Mouse (Mus musculus) erythroblast, embryonic 14.5 days (primary cell): ENCODE data around the gene Armc6.

ENCODE experiments used
- GATA1 ChIP-seq: IDR thresholded peaks from 2 replicates; pipeline ENCODE4 v1.6.1; 2012; ENCODE audit warnings: low read length, inconsistent platforms, mixed read lengths
- TAL1 ChIP-seq: IDR thresholded peaks from 3 replicates; pipeline ENCODE4 v1.6.1; 2012; ENCODE audit warnings: low read length, inconsistent platforms, mixed read lengths

DNA sequence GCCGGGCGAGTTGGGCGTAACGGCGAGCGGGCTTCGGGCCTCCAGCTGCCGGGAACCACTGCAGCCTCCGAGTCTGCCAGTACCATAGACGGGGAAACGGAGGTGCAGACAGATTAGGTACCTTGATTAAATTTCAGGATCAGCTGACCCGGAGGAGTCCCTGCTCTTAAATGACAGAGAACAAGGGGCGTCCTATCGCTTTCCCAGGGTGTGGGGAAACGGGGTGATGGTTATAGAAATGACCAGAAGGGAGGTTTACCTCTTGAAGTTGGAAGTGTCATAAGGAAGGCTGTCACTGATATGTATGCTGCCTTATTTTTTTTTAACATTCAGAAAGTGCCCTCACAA, 489 bp upstream of the Armc6 start:
- TF ChIP-seq GATA1 (no peak), TAL1 (no peak)
